Mouse (Mus musculus) MEL (cell line): Measurements from ENCODE around the gene Tep1. TPM values are rescaled to one million over a fixed set of nuclear protein-coding genes. Genes with fewer than 3 reads are reported as not detected.

Source experiments
- DNase-seq: peaks from one replicate; pipeline ENCODE4 v3.0.0; 2011; ENCODE audit warnings: low read depth, low spot score
- H3K27ac ChIP-seq: 2 replicates; pipeline ENCODE4 v1.5.1; 2012; ENCODE audit warnings: low read depth, mild to moderate bottlenecking, control low read depth, low read length, moderate library complexity; ENCODE audit not compliant: control insufficient read depth
- H3K27me3 ChIP-seq, 2 experiments: fragments of 150-350 bp in 1 of 2; sonication (generic) in 1 of 2; 2 replicates each; pipeline ENCODE4 v1.6.1; 2012; ENCODE audit warnings: low read length in 2 of 2, mild to moderate bottlenecking in 2 of 2, improper control_type of control experiment in 1 of 2, moderate library complexity in 1 of 2; ENCODE audit not compliant: insufficient read depth in 2 of 2, control insufficient read depth in 1 of 2
- H3K36me3 ChIP-seq, 2 experiments: 2 replicates each; pipeline ENCODE4 v1.6.1; 2012 to 2014; ENCODE audit warnings: low read length in 2 of 2, improper control_type of control experiment in 1 of 2, inconsistent platforms in 1 of 2, mild to moderate bottlenecking in 1 of 2; ENCODE audit not compliant: insufficient read depth in 2 of 2, control insufficient read depth in 1 of 2
- H3K4me1 ChIP-seq, 2 experiments: fragments of 150-350 bp in 1 of 2; sonication (generic) in 1 of 2; 2 replicates each; pipeline ENCODE4 v1.6.1; 2012; ENCODE audit warnings: low read length in 2 of 2, improper control_type of control experiment in 1 of 2, mild to moderate bottlenecking in 1 of 2; ENCODE audit not compliant: insufficient read depth in 2 of 2, control insufficient read depth in 1 of 2
- H3K4me3 ChIP-seq, 2 experiments: fragments of 150-350 bp in 1 of 2; sonication (generic) in 1 of 2; 2 replicates each; pipeline ENCODE4 v1.5.1; 2012; ENCODE audit warnings: low read depth in 2 of 2, low read length in 2 of 2, mild to moderate bottlenecking in 2 of 2, moderate library complexity in 2 of 2, control low read depth in 1 of 2, improper control_type of control experiment in 1 of 2; ENCODE audit not compliant: control insufficient read depth in 1 of 2, insufficient read depth in 1 of 2
- H3K79me2 ChIP-seq: 2 replicates; pipeline ENCODE4 v1.6.1; 2012; ENCODE audit warnings: mild to moderate bottlenecking, low read length, moderate library complexity; ENCODE audit not compliant: control insufficient read depth, poor library complexity, insufficient read depth
- H3K9ac ChIP-seq: 2 replicates; pipeline ENCODE4 v1.6.1; 2012; ENCODE audit warnings: low read depth, mild to moderate bottlenecking, control low read depth, low read length, moderate library complexity; ENCODE audit not compliant: control insufficient read depth, poor library complexity, severe bottlenecking
- H3K9me3 ChIP-seq: fragments of 150-350 bp; sonication (generic); replicated peaks from 2 replicates; pipeline ENCODE4 v1.6.1; 2012; ENCODE audit warnings: mild to moderate bottlenecking, low read length, improper control_type of control experiment, moderate library complexity; ENCODE audit not compliant: insufficient read depth
- CHD1 ChIP-seq: IDR thresholded peaks from 2 replicates; pipeline ENCODE4 v1.6.1; 2012; ENCODE audit warnings: low read depth, mild to moderate bottlenecking, inconsistent platforms, low read length, improper control_type of control experiment
- CTCF ChIP-seq, 3 experiments: IDR thresholded peaks in 2 of 3; conservative IDR thresholded peaks in 1 of 3; 2 replicates each; pipeline ENCODE4 v1.5.1; 2011 to 2012; ENCODE audit warnings: low read length in 3 of 3, low read depth in 2 of 3, mild to moderate bottlenecking in 2 of 3, improper control_type of control experiment in 1 of 3, inconsistent platforms in 1 of 3, mixed read lengths in 1 of 3, moderate library complexity in 1 of 3; ENCODE audit not compliant: control insufficient read depth in 1 of 3, insufficient read depth in 1 of 3, poor library complexity in 1 of 3, severe bottlenecking in 1 of 3
- ELF1 ChIP-seq: IDR thresholded peaks from 2 replicates; pipeline ENCODE4 v1.6.1; 2014; ENCODE audit warnings: low read depth, mild to moderate bottlenecking, inconsistent platforms, low read length, improper control_type of control experiment, moderate library complexity
- ETS1 ChIP-seq: IDR thresholded peaks from 2 replicates; pipeline ENCODE4 v1.6.1; 2012; ENCODE audit warnings: low read depth, mild to moderate bottlenecking, inconsistent platforms, low read length, improper control_type of control experiment, moderate library complexity
- GATA1 ChIP-seq: IDR thresholded peaks from 2 replicates; pipeline ENCODE4 v1.6.1; 2011; ENCODE audit warnings: low read depth, low read length, improper control_type of control experiment
- JUND ChIP-seq: IDR thresholded peaks from 2 replicates; pipeline ENCODE4 v1.6.1; 2011; ENCODE audit warnings: low read depth, mild to moderate bottlenecking, improper control_type of control experiment, low read length
- MXI1 ChIP-seq: IDR thresholded peaks from 2 replicates; pipeline ENCODE4 v1.6.1; 2011; ENCODE audit warnings: mild to moderate bottlenecking, low read depth, low read length, improper control_type of control experiment
- MYB ChIP-seq: IDR thresholded peaks from 2 replicates; pipeline ENCODE4 v1.6.1; 2011; ENCODE audit warnings: mild to moderate bottlenecking, low read depth, low read length, improper control_type of control experiment
- MYC ChIP-seq: IDR thresholded peaks from 2 replicates; pipeline ENCODE4 v1.6.1; 2011; ENCODE audit warnings: low read depth, mild to moderate bottlenecking, low read length, improper control_type of control experiment, moderate library complexity
- POLR2A ChIP-seq, 2 experiments: IDR thresholded peaks; 2 replicates each; pipeline ENCODE4 v1.6.1; 2011 to 2012; ENCODE audit warnings: low read length in 2 of 2, mild to moderate bottlenecking in 2 of 2, control low read depth in 1 of 2, improper control_type of control experiment in 1 of 2, low read depth in 1 of 2, moderate library complexity in 1 of 2; ENCODE audit not compliant: control insufficient read depth in 1 of 2, insufficient read depth in 1 of 2, poor library complexity in 1 of 2
- POLR2AphosphoS2 ChIP-seq: IDR thresholded peaks from 2 replicates; pipeline ENCODE4 v1.6.1; 2011; ENCODE audit warnings: low read length, improper control_type of control experiment
- RAD21 ChIP-seq: IDR thresholded peaks from 2 replicates; pipeline ENCODE4 v1.6.1; 2011; ENCODE audit warnings: mild to moderate bottlenecking, low read depth, low read length, improper control_type of control experiment
- SMC3 ChIP-seq: IDR thresholded peaks from 2 replicates; pipeline ENCODE4 v1.6.1; 2011; ENCODE audit warnings: low read depth, low read length, improper control_type of control experiment
- TAL1 ChIP-seq: IDR thresholded peaks from 2 replicates; pipeline ENCODE4 v1.6.1; 2012; ENCODE audit warnings: mild to moderate bottlenecking, inconsistent platforms, low read length, moderate library complexity, mixed read lengths
- TBP ChIP-seq: IDR thresholded peaks from 2 replicates; pipeline ENCODE4 v1.8.0; 2011; ENCODE audit warnings: low read depth, low read length, improper control_type of control experiment
- TCF12 ChIP-seq: IDR thresholded peaks from 2 replicates; pipeline ENCODE4 v1.6.1; 2014; ENCODE audit warnings: low read depth, mild to moderate bottlenecking, inconsistent platforms, low read length, improper control_type of control experiment, moderate library complexity
- ZC3H11A ChIP-seq: IDR thresholded peaks from 2 replicates; pipeline ENCODE4 v1.6.1; 2012; ENCODE audit warnings: low read depth, mild to moderate bottlenecking, inconsistent platforms, low read length, improper control_type of control experiment
- ZMIZ1 ChIP-seq: IDR thresholded peaks from 2 replicates; pipeline ENCODE4 v1.6.1; 2012; ENCODE audit warnings: low read depth, mild to moderate bottlenecking, inconsistent platforms, low read length, improper control_type of control experiment, moderate library complexity
- polyA plus RNA-seq, 2 experiments: library from polyadenylated mRNA; stranded (reverse) in 1 of 2; unstranded in 1 of 2; fragments of >175 nt in 1 of 2; fragments of >200 nt in 1 of 2; gene quantifications; 2 replicates each; pipeline versions ENCODE4 v1.2.1 to v1.2.4; 2012; ENCODE audit warnings: low replicate concordance in 2 of 2, low read depth in 1 of 2; ENCODE audit not compliant: insufficient read length in 2 of 2, insufficient read depth in 1 of 2, missing spikeins in 1 of 2
- total RNA-seq: library from RNA; depleted of rRNA; stranded (reverse); fragments of 300-350 nt; gene quantifications from 2 replicates; pipeline ENCODE4 v1.2.3, GENCODE M21; 2012

Gene Tep1
- total and polyA plus RNA-seq, 3 experiments = 13.7 to 36.8 TPM; not detected in 1

DNA sequence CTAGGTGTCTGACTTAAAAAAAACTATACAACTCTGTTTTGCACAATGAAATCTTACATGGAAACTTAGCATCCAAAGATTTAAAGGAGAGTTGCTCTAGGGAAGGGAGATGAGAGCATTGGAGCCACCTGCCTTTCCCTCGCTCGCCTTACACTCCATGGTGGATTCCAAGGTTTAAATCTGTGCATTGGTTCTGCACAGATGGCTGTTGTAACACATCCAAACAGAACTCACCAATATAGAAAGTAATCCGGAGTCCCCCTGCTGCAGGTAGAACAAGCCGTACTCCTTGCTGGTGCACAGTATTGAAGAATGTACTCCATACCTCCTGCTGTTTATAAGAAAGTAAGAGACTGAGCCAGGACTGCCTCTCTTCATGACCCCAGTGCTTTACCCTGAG, 43.8 kb downstream of the Tep1 start:
- peaks cover 2 to 17% of the 10 kb centered on the region in 2 experiments; a peak in 3 of 4 replicates for H3K4me1 ChIP-seq
- no peak overlapping the region for H3K9ac ChIP-seq
- H3K27ac ChIP-seq = no peak overlapping the region
- H3K9me3 ChIP-seq = no peaks in the 10 kb centered on the region
- H3K79me2 ChIP-seq = no peaks in the 10 kb centered on the region
- DNase-seq = no peak
- no peak for TF ChIP-seq TBP
- no peak for TF ChIP-seq MYB
- no peak for TF ChIP-seq CTCF (IDR thresholded peaks at IDR 0.05 in 2 of 3, conservative IDR thresholded peaks at IDR 0.05 in 1 of 3; ENCODE audit: control insufficient read depth in 1 of 3, insufficient read depth in 1 of 3, low read depth in 2 of 3, low read length in 3 of 3, poor library complexity in 1 of 3, severe bottlenecking in 1 of 3)
- no peak for TF ChIP-seq GATA1
- no peak for TF ChIP-seq ELF1
- no peak for TF ChIP-seq ETS1
- no peak for TF ChIP-seq ZMIZ1
- TF ChIP-seq TAL1 = no peak
- TF ChIP-seq JUND = no peak
- no peak for TF ChIP-seq MYC
- no peak for TF ChIP-seq MXI1
- H3K36me3 ChIP-seq = peaks cover 0 to 17% of the 10 kb centered on the region in 2 experiments; a peak in 3 of 4 replicates
- H3K4me3 ChIP-seq = no peak overlapping the region
- H3K27me3 ChIP-seq = no peaks in the 10 kb centered on the region

GRCm38 (mm10) chr14:50824219-50824618, 46.1 kb downstream of the Tep1 start:
- H3K9ac ChIP-seq = peak overlapping the region; percentile 31; the same call in 1 of the 2 replicates
- peak; percentile 77 for TF ChIP-seq GATA1
- TF ChIP-seq CHD1 = no peak
- TF ChIP-seq POLR2A (IDR thresholded peaks at IDR 0.05; ENCODE audit: control insufficient read depth in 1 of 2, insufficient read depth in 1 of 2, low read depth in 1 of 2, low read length in 2 of 2, poor library complexity in 1 of 2) = no peak
- TF ChIP-seq, all 39 proteins: peak for 1
- Histone ChIP-seq H3K27ac (peak overlapping the region; percentile 41), H3K9me3 (no peaks in the 10 kb centered on the region), H3K27me3 (no peaks in the 10 kb centered on the region), H3K4me1 (peaks cover 2 to 7% of the 10 kb centered on the region in 2 experiments; a peak in 2 of 4 replicates), H3K4me3 (peak overlapping the region; percentile 32 to 45; a peak in 3 of 4 replicates), H3K79me2 (no peaks in the 10 kb centered on the region), H3K36me3 (peaks cover 8 to 10% of the 10 kb centered on the region in 2 experiments; a peak in 3 of 4 replicates)
- peak; percentile 57 for DNase-seq

GRCm38 (mm10) chr14:50823240-50823639, 47.1 kb downstream of the Tep1 start:
- peak; percentile 68 for DNase-seq
- H3K9me3 ChIP-seq = no peaks in the 10 kb centered on the region
- H3K4me3 ChIP-seq = no peak overlapping the region
- no peaks in the 10 kb centered on the region for H3K79me2 ChIP-seq
- no peaks in the 10 kb centered on the region for H3K27me3 ChIP-seq
- H3K36me3 ChIP-seq = peaks cover 9 to 10% of the 10 kb centered on the region in 2 experiments; a peak in 3 of 4 replicates
- TF ChIP-seq ZC3H11A (peak; percentile 10; the same call in 1 of the 2 replicates), POLR2AphosphoS2 (0 out of 2 replicates have a peak, but pooled peaks have one; percentile 32), JUND (no peak), TCF12 (no peak), CTCF (IDR thresholded peaks at IDR 0.05 in 2 of 3, conservative IDR thresholded peaks at IDR 0.05 in 1 of 3; ENCODE audit: control insufficient read depth in 1 of 3, insufficient read depth in 1 of 3, low read depth in 2 of 3, low read length in 3 of 3, poor library complexity in 1 of 3, severe bottlenecking in 1 of 3) (peak; percentile 37 to 51 (median 46); a peak in 5 of 6 replicates), RAD21 (peak; percentile 39), SMC3 (peak; percentile 54)
- H3K9ac ChIP-seq = no peak overlapping the region
- no peak overlapping the region for H3K27ac ChIP-seq
- H3K4me1 ChIP-seq = peaks cover 2 to 7% of the 10 kb centered on the region in 2 experiments; a peak in 2 of 4 replicates
